Mouse (Mus musculus): ENCODE results near the gene Slc7a1. TPM values are rescaled to one million over a fixed set of nuclear protein-coding genes. Genes with fewer than 3 reads are reported as not detected.
A peak's percentile ranks its signal among the peaks of the same experiment; 100 is the strongest.

The Slc7a1 gene
- polyA plus RNA-seq, 1 experiment from 2014 or later: 28.8 TPM

DNA sequence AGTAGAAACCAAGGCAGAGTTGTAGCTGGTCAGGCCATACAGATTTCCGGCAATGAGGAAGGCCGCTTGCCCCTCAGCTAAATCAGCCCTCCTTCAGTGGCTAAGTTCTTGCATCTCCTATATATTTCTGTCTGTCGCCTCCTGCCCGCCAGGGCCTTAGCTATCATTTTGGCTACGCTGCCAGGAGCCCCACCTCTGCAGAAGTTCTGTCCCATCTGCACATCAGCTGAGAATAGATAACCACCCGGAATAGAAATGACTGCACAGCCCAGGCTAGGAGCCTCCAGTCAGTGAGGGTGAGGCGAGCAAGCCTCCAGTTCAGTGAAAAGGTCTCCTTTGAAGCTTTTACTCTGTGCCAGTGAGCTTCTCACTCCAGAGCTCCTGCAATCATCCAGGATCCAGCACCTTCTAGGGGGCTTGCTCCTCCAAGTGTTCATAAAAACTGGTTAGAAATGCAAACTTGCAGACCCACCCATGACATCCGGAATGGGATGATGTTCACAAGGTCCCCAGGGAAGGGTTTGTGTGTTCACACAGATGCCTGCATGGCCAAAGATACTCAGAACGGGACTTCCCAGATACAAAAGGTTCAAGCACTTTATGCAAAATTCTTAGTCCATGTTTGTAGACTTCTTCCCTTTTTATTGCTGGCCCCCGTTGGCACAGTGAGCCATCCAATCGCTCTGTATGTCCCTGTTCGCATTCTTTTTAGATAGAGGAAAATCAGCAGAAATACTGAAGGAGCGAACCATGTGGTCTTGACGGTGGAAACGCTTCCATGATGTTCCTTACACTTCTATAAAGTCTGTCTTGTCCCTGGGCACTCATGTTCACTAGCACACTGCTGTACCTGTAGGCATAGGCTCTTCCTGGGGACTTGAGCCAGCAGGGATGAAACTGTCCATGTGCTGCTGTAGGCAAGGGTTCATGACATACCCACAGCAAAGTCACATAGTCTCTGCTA lies 10.4 kb downstream of the Slc7a1 start:
- Histone ChIP-seq H3K27ac (peak overlapping the region; percentile 72), H3K27me3 (replicated peaks) (no peaks in the 10 kb centered on the region), H3K4me1 (peaks cover 39% of the 10 kb centered on the region), H3K36me3 (peaks cover 82% of the 10 kb centered on the region), H3K9ac (peak overlapping the region; percentile 31), H3K4me2 (peak overlapping the region; percentile 58), H3K4me3 (peak overlapping the region; percentile 14; the same call in 1 of the 2 replicates), H3K9me3 (replicated peaks) (0 out of 2 replicates have a peak, but pooled peaks cover 5% of the 10 kb centered on the region)
- 64% methylated on average over 15 of the region's 15 CpGs for WGBS (ENCODE audit: insufficient replicate concordance)
- peak; percentile 97 for ATAC-seq

GRCm38 (mm10) chr5:148388251-148389006 lies 11.3 kb downstream of the Slc7a1 start:
- H3K4me1 ChIP-seq: peaks cover 36% of the 10 kb centered on the region
- H3K4me2 ChIP-seq: peak overlapping the region; percentile 58
- peak overlapping the region; percentile 31 for H3K9ac ChIP-seq
- H3K4me3 ChIP-seq: peak overlapping the region; percentile 14; the same call in 1 of the 2 replicates
- H3K27me3 ChIP-seq (replicated peaks): no peaks in the 10 kb centered on the region
- H3K9me3 ChIP-seq (replicated peaks): 0 out of 2 replicates have a peak, but pooled peaks cover 5% of the 10 kb centered on the region
- peak overlapping the region; percentile 72 for H3K27ac ChIP-seq
- peaks cover 82% of the 10 kb centered on the region for H3K36me3 ChIP-seq
- peak; percentile 49 for ATAC-seq
- 81% methylated on average over 18 of the region's 18 CpGs for WGBS (ENCODE audit: insufficient replicate concordance)

GRCm38 (mm10) chr5:148387820-148388219 lies 11.9 kb downstream of the Slc7a1 start:
- Histone ChIP-seq H3K4me2 (no peak overlapping the region), H3K4me1 (peaks cover 30% of the 10 kb centered on the region), H3K9ac (no peak overlapping the region), H3K4me3 (no peak overlapping the region), H3K27ac (no peak overlapping the region), H3K36me3 (peaks cover 82% of the 10 kb centered on the region), H3K9me3 (replicated peaks) (0 out of 2 replicates have a peak, but pooled peaks cover 5% of the 10 kb centered on the region), H3K27me3 (replicated peaks) (no peaks in the 10 kb centered on the region)
- no peak for ATAC-seq
- 88% methylated on average over 2 of the region's 2 CpGs for WGBS (ENCODE audit: insufficient replicate concordance)

GRCm38 (mm10) chr5:148386471-148386870 lies 13.2 kb downstream of the Slc7a1 start:
- Histone ChIP-seq H3K4me3 (no peak overlapping the region), H3K9me3 (replicated peaks) (0 out of 2 replicates have a peak, but pooled peaks cover 5% of the 10 kb centered on the region), H3K27ac (no peak overlapping the region), H3K4me2 (no peak overlapping the region), H3K9ac (no peak overlapping the region), H3K4me1 (peaks cover 22% of the 10 kb centered on the region), H3K27me3 (replicated peaks) (no peaks in the 10 kb centered on the region), H3K36me3 (peaks cover 82% of the 10 kb centered on the region)
- ATAC-seq: no peak
- 83% methylated on average over 9 of the region's 9 CpGs for WGBS (ENCODE audit: insufficient replicate concordance)

DNA sequence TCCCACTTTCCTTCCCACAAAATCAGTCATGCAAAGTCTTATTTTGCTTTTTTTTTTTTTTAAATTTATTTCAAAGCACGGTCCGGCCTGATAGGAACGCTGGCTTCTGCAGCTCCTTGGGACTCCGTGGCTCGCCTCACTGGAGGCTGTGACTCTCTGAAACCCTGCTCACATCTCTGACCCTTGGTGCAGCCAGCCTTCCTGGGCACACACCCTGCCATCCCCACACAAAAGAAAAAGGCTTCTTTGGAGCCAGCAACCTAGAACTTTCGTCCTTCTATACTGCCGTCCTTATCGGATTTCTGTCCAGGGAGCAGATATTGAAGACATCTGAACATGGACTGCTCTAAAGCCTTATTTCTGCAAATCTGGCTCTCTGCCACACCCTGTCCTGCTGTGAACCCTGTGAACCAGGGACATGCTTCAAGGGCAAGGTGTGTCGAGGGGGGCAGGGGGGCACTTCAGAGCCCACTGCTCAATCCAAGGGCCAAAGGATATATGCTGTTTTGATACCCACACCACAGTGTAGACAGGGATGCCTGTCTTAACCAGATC lies 15.1 kb downstream of the Slc7a1 start:
- Histone ChIP-seq H3K4me1 (peaks cover 23% of the 10 kb centered on the region), H3K36me3 (peaks cover 86% of the 10 kb centered on the region)
- no peak for ATAC-seq

GRCm38 (mm10) chr5:148383841-148384500 lies 15.7 kb downstream of the Slc7a1 start:
- Histone ChIP-seq H3K36me3 (peaks cover 81% of the 10 kb centered on the region), H3K27me3 (replicated peaks) (no peaks in the 10 kb centered on the region), H3K4me3 (no peak overlapping the region), H3K4me2 (no peak overlapping the region), H3K27ac (no peak overlapping the region), H3K9me3 (replicated peaks) (0 out of 2 replicates have a peak, but pooled peaks cover 5% of the 10 kb centered on the region), H3K4me1 (peaks cover 19% of the 10 kb centered on the region), H3K9ac (no peak overlapping the region)
- no peak for ATAC-seq
- 87% methylated on average over 14 of the region's 14 CpGs for WGBS (ENCODE audit: insufficient replicate concordance)

More for the DNA sequence above, 15.1 kb downstream of the Slc7a1 start:
- H3K4me2 ChIP-seq: no peak overlapping the region
- H3K27me3 ChIP-seq (replicated peaks): no peaks in the 10 kb centered on the region
- 0 out of 2 replicates have a peak, but pooled peaks cover 5% of the 10 kb centered on the region for H3K9me3 ChIP-seq (replicated peaks)
- 82% methylated on average over 9 of the region's 9 CpGs for WGBS (ENCODE audit: insufficient replicate concordance)
- no peak overlapping the region for H3K4me3 ChIP-seq
- no peak overlapping the region for H3K27ac ChIP-seq
- no peak overlapping the region for H3K9ac ChIP-seq

GRCm38 (mm10) chr5:148381083-148381482 lies 18.6 kb downstream of the Slc7a1 start:
- Histone ChIP-seq H3K9ac (no peak overlapping the region), H3K27ac (no peak overlapping the region), H3K4me1 (peaks cover 17% of the 10 kb centered on the region), H3K4me2 (no peak overlapping the region), H3K36me3 (peaks cover 76% of the 10 kb centered on the region), H3K9me3 (replicated peaks) (peaks cover 7% of the 10 kb centered on the region; the same call in 1 of the 2 replicates), H3K4me3 (no peak overlapping the region), H3K27me3 (replicated peaks) (no peaks in the 10 kb centered on the region)
- ATAC-seq: no peak
- 83% methylated on average over 8 of the region's 8 CpGs for WGBS (ENCODE audit: insufficient replicate concordance)

GRCm38 (mm10) chr5:148380246-148380504 lies 19.5 kb downstream of the Slc7a1 start:
- Histone ChIP-seq H3K27me3 (replicated peaks) (no peaks in the 10 kb centered on the region), H3K27ac (no peak overlapping the region), H3K36me3 (peaks cover 73% of the 10 kb centered on the region), H3K4me2 (no peak overlapping the region), H3K9ac (no peak overlapping the region), H3K4me1 (peaks cover 17% of the 10 kb centered on the region), H3K9me3 (replicated peaks) (peaks cover 7% of the 10 kb centered on the region; the same call in 1 of the 2 replicates), H3K4me3 (no peak overlapping the region)
- 84% methylated on average over 6 of the region's 6 CpGs for WGBS (ENCODE audit: insufficient replicate concordance)
- no peak for ATAC-seq

DNA sequence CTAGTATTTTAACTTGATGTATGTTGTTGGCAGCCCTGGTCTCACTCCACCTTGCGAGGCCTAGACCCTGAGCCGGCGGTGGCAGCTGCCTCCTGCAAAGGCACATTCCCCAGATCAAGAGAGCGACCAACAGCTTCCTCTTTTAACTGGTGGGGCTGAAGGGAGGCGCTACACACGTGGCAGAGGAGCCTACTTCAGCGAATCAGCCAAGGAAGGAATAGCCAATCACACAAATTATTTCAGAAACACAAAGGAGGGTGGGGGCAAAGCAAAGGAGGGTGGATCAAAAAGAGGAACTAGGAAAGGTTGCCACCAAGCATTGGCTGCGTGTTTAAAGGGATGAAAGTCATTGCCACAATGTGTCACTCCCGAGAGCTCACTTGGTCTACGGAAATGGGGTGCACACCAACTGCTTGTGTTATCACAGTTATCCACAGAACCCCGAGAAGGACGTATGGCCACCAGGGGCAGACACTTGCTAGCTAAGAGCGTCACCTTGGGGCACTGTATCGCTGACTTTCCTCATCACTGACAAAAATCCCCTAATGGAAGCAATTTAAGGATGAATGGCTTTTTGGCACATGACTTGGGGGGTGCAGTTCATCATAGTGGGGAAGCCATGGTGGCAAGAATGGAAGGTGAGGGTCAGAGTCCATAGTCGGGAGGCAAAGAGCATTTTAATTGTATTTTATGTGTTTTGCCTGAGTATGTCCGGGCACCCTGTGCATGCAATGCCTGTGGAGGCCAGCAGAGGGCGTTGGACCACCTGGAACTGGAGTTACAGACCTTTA lies 20.1 kb downstream of the Slc7a1 start:
- WGBS (ENCODE audit: insufficient replicate concordance): 37% methylated on average over 17 of the region's 17 CpGs
- Histone ChIP-seq H3K27me3 (replicated peaks) (no peaks in the 10 kb centered on the region), H3K27ac (no peak overlapping the region), H3K4me1 (peaks cover 17% of the 10 kb centered on the region), H3K4me3 (no peak overlapping the region), H3K4me2 (no peak overlapping the region), H3K9me3 (replicated peaks) (peaks cover 7% of the 10 kb centered on the region; the same call in 1 of the 2 replicates), H3K36me3 (peaks cover 69% of the 10 kb centered on the region), H3K9ac (no peak overlapping the region)
- ATAC-seq: peak; percentile 56

- Histone ChIP-seq H3K4me2 (no peak overlapping the region), H3K27me3 (replicated peaks) (no peaks in the 10 kb centered on the region), H3K4me3 (no peak overlapping the region), H3K9me3 (replicated peaks) (peaks cover 7% of the 10 kb centered on the region; the same call in 1 of the 2 replicates), H3K9ac (no peak overlapping the region), H3K4me1 (peaks cover 17% of the 10 kb centered on the region), H3K36me3 (peaks cover 64% of the 10 kb centered on the region), H3K27ac (no peak overlapping the region)
- no peak for ATAC-seq
- 79% methylated on average over 3 of the region's 3 CpGs for WGBS (ENCODE audit: insufficient replicate concordance)
Measured at GRCm38 (mm10) chr5:148378707-148379106, 21.0 kb downstream of the Slc7a1 start.

DNA sequence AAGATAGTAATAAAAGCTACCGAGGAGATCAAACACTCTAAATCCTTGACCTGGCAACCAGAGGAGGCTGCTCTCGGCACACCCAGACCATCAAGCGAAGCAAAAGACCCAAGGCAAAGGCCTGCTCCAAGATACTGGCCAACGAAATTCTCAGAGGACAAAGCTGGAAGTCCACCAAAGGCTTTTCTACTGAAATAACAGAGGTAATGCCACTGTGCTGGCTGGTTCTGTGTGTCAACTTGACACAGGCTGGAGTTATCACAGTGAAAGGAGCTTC lies 21.5 kb downstream of the Slc7a1 start:
- H3K27me3 ChIP-seq (replicated peaks): no peaks in the 10 kb centered on the region
- no peak for ATAC-seq
- no peak overlapping the region for H3K4me2 ChIP-seq
- WGBS (ENCODE audit: insufficient replicate concordance): 64% methylated on average over 4 of the region's 4 CpGs
- peaks cover 17% of the 10 kb centered on the region for H3K4me1 ChIP-seq
- H3K4me3 ChIP-seq: no peak overlapping the region
- peaks cover 64% of the 10 kb centered on the region for H3K36me3 ChIP-seq
- peaks cover 7% of the 10 kb centered on the region; the same call in 1 of the 2 replicates for H3K9me3 ChIP-seq (replicated peaks)
- no peak overlapping the region for H3K9ac ChIP-seq
- H3K27ac ChIP-seq: no peak overlapping the region
